Mouse (Mus musculus) heart, adult 2 months (tissue): Measurements from ENCODE around the gene Heg1. TPM values are rescaled to one million over a fixed set of nuclear protein-coding genes. Genes with fewer than 3 reads are reported as not detected.

ENCODE experiments used
- DNase-seq, 2 experiments: peaks; one replicate each; pipeline ENCODE4 v3.0.0; 2021
- H3K27ac ChIP-seq: fragments of 200-600 bp; 2 replicates; pipeline ENCODE4 v1.8.1; 2022
- H3K27me3 ChIP-seq: fragments of 200-500 bp; 2 replicates; pipeline ENCODE4 v1.6.1; 2012; ENCODE audit warnings: mild to moderate bottlenecking, low read length, inconsistent platforms, mixed read lengths; ENCODE audit not compliant: control insufficient read depth, insufficient read depth
- H3K36me3 ChIP-seq: fragments of 200-500 bp; 2 replicates; pipeline ENCODE4 v1.6.1; 2012; ENCODE audit warnings: low read length, inconsistent platforms; ENCODE audit not compliant: control insufficient read depth, insufficient read depth
- H3K4me1 ChIP-seq: fragments of 200-500 bp; 2 replicates; pipeline ENCODE4 v1.6.1; 2011; ENCODE audit warnings: low read length; ENCODE audit not compliant: control insufficient read depth, insufficient read depth
- H3K4me3 ChIP-seq: fragments of 200-600 bp; 2 replicates; pipeline ENCODE4 v1.8.1; 2022
- H3K79me2 ChIP-seq: fragments of 200-500 bp; replicated peaks from 2 replicates; pipeline ENCODE4 v1.6.1; 2012; ENCODE audit warnings: mild to moderate bottlenecking, inconsistent platforms, low read length, moderate library complexity, mixed read lengths; ENCODE audit not compliant: control insufficient read depth, insufficient read depth
- H3K9ac ChIP-seq: fragments of 200-500 bp; 2 replicates; pipeline ENCODE4 v1.6.1; 2012; ENCODE audit warnings: low read depth, mild to moderate bottlenecking, control low read depth, inconsistent platforms, low read length, mixed read lengths
- CTCF ChIP-seq: fragments of 200-600 bp; IDR thresholded peaks from 2 replicates; pipeline ENCODE4 v1.8.1; 2022; ENCODE audit warnings: antibody characterized with exemption, mild to moderate bottlenecking, moderate library complexity
- EP300 ChIP-seq: fragments of 200-500 bp; IDR thresholded peaks from 2 replicates; pipeline ENCODE4 v1.6.1; 2011; ENCODE audit warnings: low read depth, low read length, control low read depth; ENCODE audit not compliant: insufficient read depth
- POLR2A ChIP-seq: fragments of 200-500 bp; IDR thresholded peaks from 2 replicates; pipeline ENCODE4 v1.6.1; 2011; ENCODE audit warnings: mild to moderate bottlenecking, low read depth, low read length, control low read depth; ENCODE audit not compliant: insufficient read depth
- WGBS: fragments of 180-500 bp; shearing (Covaris S2); methylation state at CpG from one replicate; pipeline ENCODE4 v1.1.7; 2018; 5-methylcytosine and 5-hydroxymethylcytosine counted together
- intact Hi-C: fragments of 180-260 bp; cut with DNase I; formaldehyde crosslinking; loops from one replicate; pipeline ENCODE4 v1.15.1; 2025
- polyA plus RNA-seq: library from polyadenylated mRNA; depleted of rRNA; stranded (reverse); fragments of >200 nt; gene quantifications from 2 replicates; pipeline ENCODE4 v1.2.3, GENCODE M21; 2012
- total RNA-seq, 2 experiments: library from RNA; stranded (reverse); gene quantifications; 2 replicates each; pipeline ENCODE4 v1.2.3; 2021

Gene Heg1
- total and polyA plus RNA-seq, 3 experiments = 60.6 to 148 (median 126) TPM

GRCm38 (mm10) chr16:33781789-33782728, 97.9 kb downstream of the Heg1 start:
- no peak overlapping the region for H3K4me3 ChIP-seq
- H3K79me2 ChIP-seq = no peaks in the 10 kb centered on the region
- no peak for DNase-seq
- H3K27me3 ChIP-seq = no peaks in the 10 kb centered on the region
- no peak overlapping the region for H3K9ac ChIP-seq
- H3K27ac ChIP-seq = no peak overlapping the region
- H3K36me3 ChIP-seq = no peaks in the 10 kb centered on the region
- WGBS = 76% methylated on average over 5 of the region's 5 CpGs
- peaks cover 3% of the 10 kb centered on the region for H3K4me1 ChIP-seq
- TF ChIP-seq POLR2A (no peak), CTCF (no peak), EP300 (no peak)
- intact Hi-C loops = no loop called here

DNA sequence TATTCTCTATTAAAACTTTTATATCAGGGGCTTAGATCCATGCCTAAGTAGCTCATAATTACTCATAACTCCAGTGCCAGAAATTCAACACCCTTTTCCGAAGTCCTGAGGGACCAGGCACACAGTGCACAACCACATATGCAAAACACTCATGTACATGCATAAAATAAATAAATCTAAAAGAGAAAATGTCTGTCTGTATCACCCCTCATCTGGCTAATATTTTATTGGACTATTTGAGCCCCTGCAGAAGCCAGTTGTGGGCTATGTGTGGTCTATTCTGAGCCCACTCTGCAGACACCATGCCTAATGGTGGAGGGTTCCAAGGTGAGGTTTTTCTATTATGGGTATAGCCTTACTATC, 98.5 kb downstream of the Heg1 start:
- no peaks in the 10 kb centered on the region for H3K27me3 ChIP-seq
- no peaks in the 10 kb centered on the region for H3K79me2 ChIP-seq
- no peak overlapping the region for H3K4me3 ChIP-seq
- intact Hi-C loops = no loop called here
- TF ChIP-seq EP300 (no peak), POLR2A (no peak), CTCF (no peak)
- H3K9ac ChIP-seq = no peak overlapping the region
- no peak for DNase-seq
- WGBS = 88% methylated on average over 1 of the region's 1 CpGs
- no peaks in the 10 kb centered on the region for H3K36me3 ChIP-seq
- H3K27ac ChIP-seq = no peak overlapping the region
- H3K4me1 ChIP-seq = peaks cover 6% of the 10 kb centered on the region

GRCm38 (mm10) chr16:33784547-33784946, 100.4 kb downstream of the Heg1 start:
- H3K36me3 ChIP-seq = no peaks in the 10 kb centered on the region
- H3K79me2 ChIP-seq = no peaks in the 10 kb centered on the region
- H3K27ac ChIP-seq = no peak overlapping the region
- no peaks in the 10 kb centered on the region for H3K27me3 ChIP-seq
- H3K4me1 ChIP-seq = peaks cover 6% of the 10 kb centered on the region
- H3K4me3 ChIP-seq = no peak overlapping the region
- 87% methylated on average over 1 of the region's 1 CpGs for WGBS
- intact Hi-C loops = no loop called here
- DNase-seq = no peak
- no peak for TF ChIP-seq POLR2A
- TF ChIP-seq CTCF = no peak
- no peak for TF ChIP-seq EP300
- H3K9ac ChIP-seq = no peak overlapping the region

DNA sequence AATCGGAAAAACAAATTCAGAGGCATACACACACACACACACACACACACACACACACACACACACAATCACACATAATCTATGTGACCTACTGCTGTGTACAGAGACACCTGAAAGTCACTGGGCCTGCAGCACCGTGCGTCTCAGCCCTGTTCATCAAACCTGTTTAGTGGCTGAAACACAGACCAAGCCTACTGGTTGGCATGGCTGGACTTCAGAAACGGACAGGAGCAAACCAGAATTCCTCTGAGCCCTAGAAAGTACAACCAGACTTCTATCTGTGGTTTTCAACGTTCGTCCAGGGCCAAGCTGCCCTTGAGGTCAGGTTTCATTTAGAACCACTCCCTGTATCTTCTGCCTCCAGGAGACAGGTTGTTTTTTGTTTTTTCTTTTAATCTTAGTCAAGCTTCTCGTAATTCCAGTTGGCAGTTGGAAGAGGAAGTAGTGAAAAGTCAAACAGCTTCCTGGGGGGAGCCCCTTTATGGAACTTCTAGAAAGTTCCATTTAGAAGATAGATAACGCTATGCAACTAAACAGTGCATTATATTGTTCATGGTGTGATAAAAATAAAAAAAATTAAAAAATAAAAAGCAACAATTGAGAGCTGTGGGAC, 101.0 kb downstream of the Heg1 start:
- no peak overlapping the region for H3K27ac ChIP-seq
- H3K27me3 ChIP-seq = no peaks in the 10 kb centered on the region
- intact Hi-C loops = no loop called here
- TF ChIP-seq EP300 (no peak), CTCF (no peak), POLR2A (no peak)
- H3K4me3 ChIP-seq = no peak overlapping the region
- H3K36me3 ChIP-seq = no peaks in the 10 kb centered on the region
- no peak for DNase-seq
- H3K9ac ChIP-seq = no peak overlapping the region
- 56% methylated on average over 8 of the region's 8 CpGs for WGBS
- peaks cover 6% of the 10 kb centered on the region for H3K4me1 ChIP-seq
- no peaks in the 10 kb centered on the region for H3K79me2 ChIP-seq

DNA sequence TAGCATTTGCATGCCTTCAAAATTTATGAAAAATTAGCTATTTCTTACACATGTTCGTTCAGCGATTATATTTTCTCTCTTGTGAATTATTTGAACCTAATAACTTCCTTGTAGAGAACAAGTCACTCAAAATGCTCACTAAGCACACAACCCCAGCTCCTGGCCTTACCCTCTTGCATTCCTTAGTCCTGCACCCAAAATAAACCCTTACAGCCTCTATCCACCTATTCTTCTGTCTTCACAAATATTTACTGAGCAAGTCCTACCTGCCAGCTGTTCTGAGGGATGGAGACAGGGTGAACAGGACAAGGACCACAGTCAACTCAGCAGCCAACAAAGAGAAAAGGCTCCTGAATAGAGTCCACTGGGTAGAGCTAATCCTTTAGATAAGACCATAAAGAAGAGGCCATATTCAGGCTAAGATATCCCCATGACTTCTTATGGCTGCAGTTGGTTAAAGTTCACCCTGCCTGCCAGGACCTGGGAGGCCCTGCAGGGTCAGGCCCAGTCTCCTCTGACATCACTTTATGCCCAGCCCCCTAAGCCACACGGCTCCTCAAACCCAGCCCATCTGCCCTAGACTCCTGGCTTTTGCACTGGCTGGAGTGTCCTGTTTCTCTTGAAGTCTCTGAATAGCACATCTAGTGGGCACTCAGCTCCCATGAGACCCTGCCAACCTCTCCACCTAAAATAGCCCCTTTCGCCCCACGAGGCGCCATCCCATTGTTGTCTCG, 102.7 kb downstream of the Heg1 start:
- no peak for TF ChIP-seq CTCF
- TF ChIP-seq POLR2A = no peak
- no peak for TF ChIP-seq EP300
- WGBS = 51% methylated on average over 7 of the region's 7 CpGs

More for the DNA sequence above, 102.7 kb downstream of the Heg1 start:
- intact Hi-C loops = no loop called here
- H3K36me3 ChIP-seq = no peaks in the 10 kb centered on the region
- no peak for DNase-seq
- H3K4me3 ChIP-seq = no peak overlapping the region
- no peaks in the 10 kb centered on the region for H3K79me2 ChIP-seq
- no peaks in the 10 kb centered on the region for H3K27me3 ChIP-seq
- peaks cover 6% of the 10 kb centered on the region for H3K4me1 ChIP-seq
- no peak overlapping the region for H3K9ac ChIP-seq
- no peak overlapping the region for H3K27ac ChIP-seq
